Mouse (Mus musculus) right cerebral cortex, postnatal 14 days (tissue): ENCODE data around the gene Lrr1.
A peak's percentile ranks its signal among the peaks of the same experiment; 100 is the strongest.
"Not testable (repeated sequence)": the region's sequence is repeated elsewhere in the genome, so short reads cannot be mapped to it uniquely, and the experiment has no call there.

ENCODE experiments used
- DNase-seq: peaks from one replicate; pipeline ENCODE4 v3.0.0; 2022

Lrr1 gene

DNA sequence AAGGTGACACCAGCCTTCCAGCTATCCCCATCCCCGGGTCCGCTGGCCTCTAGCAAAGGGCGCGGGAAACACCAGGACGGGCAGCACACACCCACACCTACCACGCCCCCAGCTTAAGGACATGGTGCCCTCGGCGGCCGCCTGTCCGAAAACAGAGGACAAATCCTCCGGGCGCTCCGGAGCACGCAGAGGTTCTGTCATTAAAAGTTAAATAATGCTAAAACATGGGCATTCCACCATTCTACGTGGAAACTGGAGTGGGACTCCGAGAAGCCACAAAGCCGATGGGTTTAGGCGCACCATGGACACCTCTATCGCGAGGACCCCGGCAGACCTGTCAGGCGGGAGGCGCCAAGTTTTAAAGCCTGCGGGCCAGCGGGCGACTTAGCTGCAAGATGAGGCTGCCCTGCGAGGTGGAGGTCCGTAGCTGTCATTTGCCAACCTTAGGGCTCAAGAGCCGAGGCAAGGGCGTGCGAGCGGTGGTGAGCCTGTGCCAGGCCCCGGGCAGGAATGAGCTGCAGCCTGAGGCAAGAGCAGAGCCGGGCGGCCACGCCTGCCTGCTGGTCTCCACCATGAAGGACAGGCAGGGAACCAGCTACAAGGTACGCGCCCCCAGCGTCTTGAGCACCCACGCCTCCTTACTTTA, at the start of gene Lrr1:
Gene Lrr1, plus strand, starts transcription at position 354 of the 646 bp plus-strand sequence.
- peak; percentile 82 for DNase-seq

DNA sequence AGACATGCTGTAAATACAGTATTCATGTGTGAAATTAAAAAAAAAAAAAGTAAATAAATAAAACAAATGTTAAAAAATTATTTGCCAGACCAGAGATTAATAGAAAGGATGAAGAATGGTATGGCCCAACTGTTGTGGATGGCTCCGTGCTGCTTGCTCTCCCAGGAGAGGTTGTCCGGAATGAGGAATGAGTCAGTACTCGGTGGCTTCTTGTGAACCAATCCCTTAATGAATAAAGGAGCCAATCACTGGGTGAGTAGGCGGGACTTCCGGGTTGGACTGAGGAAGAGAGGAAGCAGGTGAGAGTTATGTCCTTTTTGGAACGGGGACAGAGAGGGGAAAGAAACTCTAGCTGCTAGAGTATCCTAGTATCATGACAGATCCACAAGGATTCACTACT, 48.7 kb upstream of the Lrr1 start:
- DNase-seq = no peak

DNA sequence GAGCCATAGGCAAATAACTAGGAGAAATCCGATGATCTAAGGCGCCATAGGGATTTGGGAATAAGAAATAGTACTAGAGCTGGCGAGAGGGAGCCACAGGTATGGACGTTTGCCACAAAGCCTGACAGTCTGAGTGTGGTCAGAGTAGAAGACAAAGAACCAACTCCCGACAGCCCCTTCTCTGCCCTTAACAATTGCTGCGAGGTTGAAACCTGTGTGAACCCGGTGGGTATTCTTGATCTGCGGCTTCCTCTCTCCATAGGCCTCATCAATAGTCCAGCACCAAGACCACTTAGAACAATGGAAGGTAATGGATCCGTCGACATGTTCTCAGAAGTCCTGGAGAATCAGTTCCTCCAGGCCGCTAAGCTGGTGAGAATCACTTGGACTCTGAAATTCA, 45.8 kb upstream of the Lrr1 start:
- DNase-seq = no peak

DNA sequence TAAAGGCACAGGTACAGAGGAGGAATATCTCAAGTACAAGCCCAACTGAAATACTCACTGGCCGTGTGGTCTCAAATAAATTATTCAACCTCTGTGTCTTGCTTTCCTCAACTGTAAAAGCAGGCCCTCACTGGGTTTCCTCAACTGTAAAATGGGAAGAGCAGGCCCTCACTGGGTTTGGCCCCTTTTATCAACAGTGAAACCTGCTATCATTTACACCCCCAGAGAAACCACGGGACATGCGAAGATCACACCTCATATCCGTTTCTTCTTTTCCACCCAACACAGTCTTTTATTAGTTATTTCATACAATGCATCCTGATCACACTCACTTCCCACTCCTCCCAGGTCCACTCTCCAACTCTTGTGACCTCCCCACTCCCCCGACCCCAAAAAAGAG, 43.5 kb upstream of the Lrr1 start:
- DNase-seq = no peak

DNA sequence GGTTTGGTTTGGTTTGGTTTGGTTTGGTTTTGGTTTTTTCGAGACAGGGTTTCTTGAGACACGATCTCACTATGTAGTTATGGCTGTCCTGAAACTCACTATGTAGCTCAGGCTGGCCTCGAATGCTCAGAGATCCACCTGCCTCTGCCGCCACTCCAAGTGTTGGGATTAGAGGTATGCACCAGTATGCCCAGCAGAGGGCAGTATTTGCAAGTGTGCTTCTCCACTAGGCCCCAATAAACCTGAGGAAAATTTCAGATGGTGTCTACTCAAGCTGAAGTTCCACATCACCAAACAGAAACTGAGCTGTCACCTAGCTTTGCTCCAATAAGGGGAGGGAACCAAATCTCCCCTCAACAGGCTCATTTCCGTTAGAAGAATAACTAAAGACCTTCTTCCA, 41.4 kb upstream of the Lrr1 start:
- no peak for DNase-seq

DNA sequence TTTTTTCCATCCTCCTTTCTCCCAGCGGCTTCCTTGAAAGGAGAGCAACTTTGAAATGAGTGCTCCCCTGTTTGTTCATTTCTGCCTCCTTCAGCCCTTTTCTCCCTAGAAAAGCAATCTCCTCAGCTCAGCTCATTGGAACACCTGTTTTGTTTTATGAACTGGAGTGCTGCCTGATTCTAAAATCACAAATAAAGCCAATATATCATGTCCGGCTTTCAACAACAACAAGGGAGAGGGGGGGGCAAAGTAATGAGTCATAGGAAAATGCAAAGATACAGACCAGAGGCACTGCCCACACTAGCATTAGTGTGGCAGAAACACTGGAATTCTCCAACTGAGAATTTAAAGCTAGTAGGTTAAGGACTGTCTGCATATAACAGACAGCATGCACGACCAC, 41.0 kb upstream of the Lrr1 start:
- no peak for DNase-seq

DNA sequence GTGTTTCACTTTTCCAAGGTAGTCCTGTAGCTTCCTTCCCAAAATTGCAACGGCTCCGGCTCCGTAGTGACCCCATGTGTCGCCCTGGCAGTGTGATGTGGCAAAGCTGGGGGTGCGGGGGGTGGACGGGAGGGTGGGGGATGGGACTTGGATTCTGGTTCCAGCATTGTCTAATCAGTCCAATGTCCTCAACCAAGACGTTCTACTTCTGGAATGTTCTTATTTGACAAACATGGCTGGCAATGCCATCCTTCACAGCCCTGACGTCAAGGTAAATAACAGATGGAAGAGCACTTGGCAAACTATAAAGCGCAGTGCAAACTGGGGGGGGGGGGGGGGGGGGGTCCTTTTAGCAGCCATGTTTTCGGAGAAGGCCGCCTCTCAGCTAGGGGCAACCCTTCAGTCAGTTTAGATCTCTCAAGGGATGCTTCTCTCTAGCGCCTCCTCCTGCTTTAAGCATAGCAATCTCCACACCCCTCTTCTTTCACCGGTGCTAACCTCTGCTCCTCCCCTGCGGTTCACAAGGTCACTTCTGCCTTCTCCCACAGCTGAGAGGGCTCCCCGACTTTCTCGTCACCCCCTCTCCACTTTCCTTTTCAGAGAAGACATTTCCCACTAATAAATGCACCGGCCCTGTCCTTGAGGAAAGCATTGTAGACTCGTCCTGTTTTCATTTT, 38.8 kb upstream of the Lrr1 start:
- DNase-seq = no peak

DNA sequence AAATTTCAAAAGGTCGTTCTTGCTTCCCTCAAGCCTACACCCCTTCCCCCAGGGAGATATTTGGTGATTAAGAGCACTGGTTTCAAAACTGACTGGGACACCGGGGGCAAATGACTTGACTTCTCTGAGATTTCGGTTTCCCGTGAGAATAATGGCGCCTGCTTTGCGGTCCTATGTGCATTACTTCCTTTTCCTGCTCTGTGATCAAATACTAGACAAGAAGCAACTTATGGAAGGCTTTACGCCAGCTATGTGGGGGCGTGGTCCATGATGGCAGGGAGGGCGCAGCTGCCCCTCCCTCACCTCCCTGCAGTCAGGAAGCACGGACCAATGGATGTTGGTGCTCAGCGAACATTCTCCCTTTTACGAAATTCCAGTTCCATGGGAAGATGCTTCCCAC, 38.1 kb upstream of the Lrr1 start:
- no peak for DNase-seq

DNA sequence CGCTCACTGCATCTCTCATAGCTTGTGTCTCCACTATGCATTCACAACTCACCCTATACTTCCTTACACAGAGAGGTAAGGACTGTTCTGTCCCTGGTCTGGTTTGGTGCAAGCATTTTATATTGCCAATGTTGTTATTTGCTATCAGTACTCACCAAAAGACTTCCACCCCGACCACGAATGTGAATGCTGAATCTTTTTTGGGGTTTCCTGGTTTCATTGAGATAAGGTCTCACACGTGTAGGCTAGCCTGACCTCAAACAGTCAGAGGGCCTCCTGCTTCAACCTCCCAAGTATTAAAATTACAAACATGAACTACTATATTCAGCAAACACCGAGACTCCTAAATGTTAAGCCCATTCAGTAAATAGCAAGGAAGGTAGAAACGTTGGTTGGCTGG, 37.3 kb upstream of the Lrr1 start:
- no peak for DNase-seq

DNA sequence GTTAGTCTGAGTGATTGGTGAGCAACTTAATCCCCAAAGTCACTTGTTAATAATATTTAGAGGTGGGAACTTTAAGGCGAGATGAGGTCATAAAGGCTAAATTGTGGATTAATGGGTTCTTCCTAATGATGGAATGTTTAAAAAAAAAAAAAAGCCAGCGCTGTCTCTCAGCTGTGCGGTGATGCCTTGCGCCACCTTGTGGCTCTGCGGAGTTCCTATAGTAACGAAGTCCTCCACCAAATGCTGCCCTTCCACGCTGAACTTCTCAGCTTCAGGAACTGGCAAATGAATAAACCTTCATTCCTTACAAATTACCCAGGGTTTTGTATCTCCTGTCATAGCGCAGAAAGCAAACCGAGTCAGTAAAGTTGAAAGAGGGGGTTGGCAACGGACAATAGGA, 36.6 kb upstream of the Lrr1 start:
- peak; percentile 77 for DNase-seq

DNA sequence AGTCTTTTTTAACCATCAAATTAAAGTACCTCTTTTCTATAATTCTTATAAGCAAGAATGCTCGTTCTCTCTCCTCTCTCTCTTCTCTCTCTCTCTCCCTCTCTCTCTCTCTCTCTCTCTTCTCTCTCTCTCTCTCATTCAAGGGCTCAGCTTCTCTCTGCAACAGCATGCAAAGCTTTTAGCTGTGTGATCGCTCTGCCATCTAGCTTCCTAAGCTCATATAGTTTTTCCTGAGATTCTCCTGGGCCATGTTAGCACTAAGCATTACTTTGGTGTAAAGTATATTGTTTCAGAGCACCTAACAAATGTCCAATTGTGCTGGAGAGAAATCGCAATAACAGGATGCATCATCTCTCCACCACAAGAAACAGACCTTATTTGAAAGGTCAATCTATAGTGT, 29.4 kb upstream of the Lrr1 start:
- no peak for DNase-seq

DNA sequence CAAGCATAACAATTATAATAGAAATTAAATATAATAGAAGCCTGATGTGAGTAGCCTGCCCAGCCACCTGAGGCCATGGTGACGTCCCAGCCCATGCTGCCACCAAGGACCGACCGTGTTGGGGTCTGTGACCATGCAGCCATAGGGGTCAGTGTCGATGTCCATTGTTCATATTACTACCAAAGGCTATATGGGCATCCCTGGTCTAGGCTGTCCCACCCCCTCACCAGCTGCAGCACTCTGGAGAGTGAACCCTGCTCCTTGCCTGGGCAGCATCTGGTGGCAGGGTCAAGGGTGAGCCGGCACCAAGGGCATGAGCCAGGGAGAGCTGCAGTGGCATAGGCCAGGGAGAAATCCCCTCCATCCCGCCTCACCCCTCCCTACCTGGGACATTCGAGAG, 28.8 kb upstream of the Lrr1 start:
- DNase-seq = no peak

DNA sequence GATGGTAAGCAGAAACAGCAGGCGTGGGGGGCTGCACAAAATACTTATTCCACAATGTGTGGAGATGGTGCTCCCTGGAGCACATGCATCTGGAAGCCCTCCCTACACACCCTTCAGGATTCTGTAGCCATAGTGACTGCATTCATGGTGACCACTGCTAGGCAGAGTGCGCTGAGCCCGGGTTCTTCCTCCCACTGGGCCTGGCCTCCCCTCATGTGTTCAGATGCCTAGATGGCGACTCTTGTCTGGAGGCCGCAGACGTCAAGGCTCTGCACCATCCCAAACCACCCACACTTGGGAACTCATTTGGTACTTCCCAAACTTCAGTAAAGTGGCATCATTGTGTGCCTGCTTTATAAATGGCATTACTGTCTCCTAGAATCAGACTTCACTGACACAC, 25.2 kb upstream of the Lrr1 start:
- no peak for DNase-seq

DNA sequence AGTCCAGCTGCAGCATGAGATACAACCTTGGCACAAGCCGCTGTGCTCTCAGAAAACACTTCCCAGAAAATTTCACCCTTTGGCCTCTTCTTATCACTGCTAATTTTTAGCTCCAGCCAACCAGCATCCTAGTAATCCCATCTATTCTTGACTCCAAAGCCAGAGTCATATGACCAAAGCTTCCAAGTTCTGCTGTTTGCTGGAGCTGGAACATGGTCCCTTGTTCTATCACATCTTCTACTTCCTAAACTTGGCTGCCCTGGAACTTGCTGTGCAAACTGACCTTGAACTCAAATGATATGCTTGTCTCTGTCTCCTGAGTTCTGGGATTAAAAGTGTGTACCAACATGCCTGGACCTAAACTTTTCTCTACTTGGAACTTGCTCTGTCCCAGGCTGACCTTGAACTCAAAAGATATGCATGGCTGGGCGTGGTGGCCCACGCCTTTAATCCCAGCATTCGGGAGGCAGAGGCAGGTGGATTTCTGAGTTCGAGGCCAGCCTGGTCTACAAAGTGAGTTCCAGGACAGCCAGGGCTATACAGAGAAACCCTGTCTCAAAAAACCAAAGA, 21.4 kb upstream of the Lrr1 start:
- DNase-seq = no peak

DNA sequence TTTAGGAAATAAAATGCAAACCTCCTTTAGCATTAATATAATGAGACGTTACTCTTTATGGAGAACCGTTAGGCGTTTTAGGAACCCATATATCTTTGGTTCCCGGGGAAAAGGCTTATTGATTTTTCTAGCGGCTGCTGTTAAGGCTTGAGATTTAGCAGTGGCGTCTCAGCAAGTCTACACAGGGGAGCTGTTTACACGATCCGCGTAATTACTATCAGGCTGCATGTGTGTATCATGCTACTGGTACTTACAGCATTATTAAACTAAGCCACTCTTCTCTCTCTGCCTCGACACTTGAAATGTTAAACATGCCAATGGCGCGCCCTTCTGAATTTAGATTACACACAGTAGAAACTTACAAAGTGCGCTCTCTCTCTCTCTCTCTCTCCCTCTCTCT, 18.6 kb upstream of the Lrr1 start:
- DNase-seq = no peak

DNA sequence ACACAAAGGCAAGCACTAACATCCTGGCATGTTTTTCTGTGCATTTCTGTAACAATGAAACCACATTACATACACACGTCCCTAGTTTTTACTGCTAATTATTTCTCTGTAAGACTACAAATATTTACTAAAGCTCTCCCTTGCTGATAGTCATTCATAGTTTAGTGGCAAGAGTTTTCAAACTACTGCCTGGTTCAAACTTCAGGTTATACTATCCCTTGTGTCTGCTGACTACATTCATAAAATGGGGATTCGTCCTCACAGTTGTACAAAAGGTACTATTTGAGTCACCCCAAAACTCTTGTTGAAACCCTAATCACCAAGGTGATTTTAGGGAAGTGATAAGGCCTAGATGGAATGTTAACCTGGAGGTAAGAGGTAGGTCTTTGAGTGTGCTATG, 12.7 kb upstream of the Lrr1 start:
- DNase-seq = no peak

DNA sequence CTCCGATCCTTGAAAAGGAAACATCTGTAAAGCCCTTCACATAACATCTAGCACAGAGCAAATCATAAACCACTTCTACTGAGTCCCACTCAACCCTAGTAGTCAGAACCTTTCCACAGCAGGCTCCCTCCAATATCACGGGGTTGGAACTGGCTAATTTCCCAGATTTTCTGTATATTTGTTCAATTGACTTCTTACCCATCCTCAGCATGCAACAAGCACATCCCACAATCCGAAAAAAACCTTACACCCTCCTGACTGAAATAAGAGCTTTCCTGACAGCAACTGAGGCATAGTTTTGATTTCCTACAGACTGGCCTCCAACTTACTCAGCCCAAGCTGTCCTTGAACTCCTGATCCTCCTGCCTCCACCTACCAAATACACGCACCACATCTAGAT, 12.2 kb upstream of the Lrr1 start:
- DNase-seq = no peak

DNA sequence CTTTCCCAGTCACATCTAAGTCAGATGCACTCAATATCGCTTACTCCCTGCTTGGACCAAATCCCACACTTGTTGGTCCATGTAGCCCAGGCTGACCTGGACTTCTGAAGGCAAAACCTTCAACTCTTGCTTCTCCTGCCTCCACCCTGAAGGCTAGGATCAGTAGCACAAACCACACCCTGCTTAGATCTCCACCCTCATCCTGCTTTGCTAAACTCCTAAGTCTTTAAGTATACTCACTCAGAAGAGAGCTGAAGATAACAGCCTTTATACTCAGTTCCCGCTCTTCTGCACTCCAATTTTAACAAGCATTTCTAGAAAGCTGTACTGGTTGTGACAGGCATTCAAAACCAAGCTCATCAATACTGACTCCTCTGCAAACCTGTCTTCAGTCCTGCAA, 11.5 kb upstream of the Lrr1 start:
- DNase-seq = no peak

DNA sequence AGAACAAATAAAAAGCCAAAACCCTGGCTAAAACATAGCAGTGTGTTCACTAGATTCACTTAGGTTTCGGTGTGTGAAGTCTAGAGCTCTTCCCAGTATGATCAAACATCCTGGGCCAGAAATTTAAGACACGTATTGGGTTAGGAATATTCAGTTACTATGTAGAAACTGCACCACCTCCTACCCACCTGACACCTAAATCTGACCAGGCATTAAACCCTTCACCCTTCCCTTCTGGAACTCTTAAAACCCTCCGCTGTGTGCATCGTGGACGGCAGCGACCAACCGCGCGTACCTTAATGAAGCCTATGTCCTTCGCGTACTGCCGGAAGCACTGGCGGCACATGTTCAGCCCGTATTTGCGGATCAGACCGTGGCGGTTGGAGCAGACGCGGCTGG, 10.2 kb upstream of the Lrr1 start:
- no peak for DNase-seq

DNA sequence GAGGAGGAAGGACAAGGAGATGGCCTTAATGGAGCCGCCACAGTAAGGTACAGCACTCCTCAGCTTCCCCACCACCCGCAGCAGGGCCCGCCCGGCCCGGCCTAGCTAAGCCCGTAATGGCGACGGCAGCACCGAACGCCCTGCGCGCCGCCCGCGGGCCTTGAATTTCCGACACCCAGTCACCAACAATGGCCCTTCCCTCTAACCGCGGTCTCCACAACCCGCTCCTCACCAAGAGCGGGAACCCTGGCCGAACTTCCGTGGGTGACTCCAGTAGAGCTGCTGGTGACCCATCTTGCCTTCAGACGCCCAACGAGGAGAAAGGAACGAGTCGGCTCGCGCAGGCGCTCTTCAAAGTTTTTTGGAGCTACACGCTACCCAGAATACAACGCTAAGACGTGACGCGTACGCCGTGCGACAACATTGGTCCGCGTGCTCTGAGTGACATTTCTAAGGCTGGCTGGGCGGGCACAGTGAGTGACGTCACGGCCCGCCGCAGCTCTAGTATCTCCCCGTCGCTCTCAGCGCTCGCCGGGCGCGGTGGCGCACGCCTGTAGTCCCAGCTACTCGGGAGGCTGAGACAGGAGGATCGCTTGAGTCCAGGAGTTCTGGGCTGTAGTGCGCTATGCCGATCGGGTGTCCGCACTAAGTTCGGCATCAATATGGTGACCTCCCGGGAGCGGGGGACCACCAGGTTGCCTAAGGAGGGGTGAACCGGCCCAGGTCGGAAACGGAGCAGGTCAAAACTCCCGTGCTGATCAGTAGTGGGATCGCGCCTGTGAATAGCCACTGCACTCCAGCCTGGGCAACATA, 9.6 kb upstream of the Lrr1 start, which contains the start of gene Rps29:
Gene Rps29, minus strand, starts transcription at position 422 of the 813 bp plus-strand sequence.
- DNase-seq = peak; percentile 96

DNA sequence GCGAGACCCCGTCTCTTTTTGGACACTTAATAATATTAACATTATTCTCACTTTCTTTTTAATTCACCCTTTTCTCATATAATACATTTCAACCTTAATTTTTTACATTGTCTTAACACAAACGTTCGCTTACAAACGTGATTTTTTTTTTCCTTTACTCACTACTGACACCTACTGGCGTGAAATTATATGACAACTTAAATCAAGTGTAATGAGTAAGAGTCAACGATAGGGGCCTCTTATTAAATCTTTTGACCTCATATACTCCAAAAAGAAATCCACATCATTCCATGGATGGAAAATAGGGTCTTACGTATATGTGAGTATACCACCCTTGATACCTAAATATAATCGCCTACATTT, 9.1 kb upstream of the Lrr1 start:
- no peak for DNase-seq

DNA sequence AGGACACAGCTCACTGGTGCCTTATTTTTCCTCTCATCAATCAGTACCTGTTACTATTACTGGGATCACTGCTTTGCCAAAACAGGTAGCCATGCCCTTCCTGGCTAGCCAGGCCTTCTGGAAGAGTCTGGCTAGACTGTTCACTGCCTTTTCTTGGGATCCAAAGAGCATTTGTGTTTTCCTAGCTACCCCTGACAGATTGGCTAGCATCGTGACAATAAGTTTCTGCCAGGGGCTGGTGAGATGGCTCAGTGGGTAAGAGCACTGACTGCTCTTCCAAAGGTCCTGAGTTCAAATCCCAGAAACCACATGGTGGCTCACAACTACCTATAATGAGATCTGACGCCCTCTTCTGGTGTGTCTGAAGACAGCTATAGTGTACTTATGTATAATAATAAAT, 7.9 kb upstream of the Lrr1 start:
- DNase-seq = not testable (repeated sequence)

DNA sequence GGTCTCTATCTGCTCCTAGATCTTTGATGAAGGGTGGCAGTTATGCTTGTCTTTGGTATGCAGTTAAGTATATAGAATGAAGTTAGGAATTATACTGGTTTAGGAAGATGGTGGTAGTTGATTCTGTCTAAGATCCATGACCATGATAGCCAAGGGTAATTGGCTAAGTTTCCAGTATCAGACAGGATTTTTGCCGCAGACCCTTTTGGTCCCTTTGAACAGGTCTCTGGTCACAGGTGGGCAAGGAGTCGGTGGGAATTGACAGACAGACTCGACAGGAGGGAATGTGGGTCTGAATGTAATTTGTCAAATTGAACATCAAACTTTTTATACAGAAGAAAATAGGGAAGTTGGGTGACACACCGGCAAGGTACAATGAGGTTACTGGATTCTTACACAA, 5.0 kb upstream of the Lrr1 start:
- not testable (repeated sequence) for DNase-seq

DNA sequence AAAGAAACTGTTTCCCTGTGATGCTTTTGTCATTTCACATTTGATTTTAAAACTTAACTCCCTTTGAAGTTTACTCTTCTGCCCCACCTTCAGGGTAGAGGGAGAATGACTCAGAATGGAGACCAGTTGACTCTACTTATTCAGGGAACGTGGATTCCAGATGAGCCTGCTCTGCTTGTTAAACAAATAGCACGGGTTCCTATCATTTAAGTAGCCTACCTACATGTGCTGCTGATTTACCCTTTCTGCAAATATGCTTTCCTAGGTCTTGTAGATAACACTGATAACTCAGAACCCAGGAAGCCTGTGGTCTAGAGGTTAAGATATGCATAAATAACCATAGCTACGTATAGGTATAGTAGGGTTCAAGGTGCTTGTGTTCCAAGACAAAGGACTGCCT, 3.7 kb upstream of the Lrr1 start:
- no peak for DNase-seq
